Mouse (Mus musculus) ovary, postnatal 14 days (tissue): ENCODE measurements around the gene Endog.
A peak's percentile ranks its signal among the peaks of the same experiment; 100 is the strongest.
"Not testable (repeated sequence)": the region's sequence is repeated elsewhere in the genome, so short reads cannot be mapped to it uniquely, and the experiment has no call there.

Experiments
- DNase-seq: peaks from one replicate; pipeline ENCODE4 v3.0.0; 2022; ENCODE audit warnings: low spot score

The Endog gene

GRCm38 (mm10) chr2:30171371-30171996 lies at the start of gene Endog:
TSS of gene Endog (plus strand) at chr2:30171493.
- peak; percentile 63 for DNase-seq

GRCm38 (mm10) chr2:30122766-30123165 lies 48.5 kb upstream of the Endog start:
- no peak for DNase-seq

- DNase-seq, result no peak
These were observed 47.4 kb upstream of the Endog start for GRCm38 (mm10) chr2:30123729-30124471.

GRCm38 (mm10) chr2:30124472-30125274 lies 46.6 kb upstream of the Endog start, which contains the start of gene Zer1:
TSS of gene Zer1 (minus strand) at chr2:30124585.
- DNase-seq, result peak; percentile 94

- no peak for DNase-seq
These were observed 42.5 kb upstream of the Endog start for GRCm38 (mm10) chr2:30128789-30129188.

- no peak for DNase-seq
These were observed 41.1 kb upstream of the Endog start for GRCm38 (mm10) chr2:30130156-30130555.

- not testable (repeated sequence) for DNase-seq
These were observed 40.1 kb upstream of the Endog start for GRCm38 (mm10) chr2:30131240-30131639.

- DNase-seq, result peak; percentile 31
These were observed 38.3 kb upstream of the Endog start for GRCm38 (mm10) chr2:30132801-30133612.

- peak; percentile 97 for DNase-seq
These were observed 37.5 kb upstream of the Endog start, which contains the start of gene Tbc1d13 for GRCm38 (mm10) chr2:30133613-30134377. TSS of gene Tbc1d13 (plus strand) at chr2:30133746.

GRCm38 (mm10) chr2:30134378-30134711 lies 36.9 kb upstream of the Endog start:
- no peak for DNase-seq

- DNase-seq, result no peak
These were observed 36.2 kb upstream of the Endog start for GRCm38 (mm10) chr2:30134928-30135620.

GRCm38 (mm10) chr2:30136458-30136857 lies 34.8 kb upstream of the Endog start:
- DNase-seq, result no peak

- DNase-seq, result not testable (repeated sequence)
These were observed 31.3 kb upstream of the Endog start for GRCm38 (mm10) chr2:30140021-30140420.

GRCm38 (mm10) chr2:30144436-30144835 lies 26.9 kb upstream of the Endog start:
- DNase-seq, result no peak

- no peak for DNase-seq
These were observed 23.8 kb upstream of the Endog start for GRCm38 (mm10) chr2:30147466-30147865.

- no peak for DNase-seq
These were observed 19.5 kb upstream of the Endog start for GRCm38 (mm10) chr2:30151840-30152239.

- DNase-seq, result no peak
These were observed 18.7 kb upstream of the Endog start for GRCm38 (mm10) chr2:30152616-30153015.

GRCm38 (mm10) chr2:30159871-30160270 lies 11.4 kb upstream of the Endog start:
- DNase-seq, result not testable (repeated sequence)

- DNase-seq, result no peak
These were observed 9.5 kb upstream of the Endog start for GRCm38 (mm10) chr2:30161809-30162208.

- DNase-seq, result no peak
These were observed 6.9 kb upstream of the Endog start for GRCm38 (mm10) chr2:30164340-30164932.
